Mouse (Mus musculus): ENCODE results near the gene Vsx1.

DNA sequence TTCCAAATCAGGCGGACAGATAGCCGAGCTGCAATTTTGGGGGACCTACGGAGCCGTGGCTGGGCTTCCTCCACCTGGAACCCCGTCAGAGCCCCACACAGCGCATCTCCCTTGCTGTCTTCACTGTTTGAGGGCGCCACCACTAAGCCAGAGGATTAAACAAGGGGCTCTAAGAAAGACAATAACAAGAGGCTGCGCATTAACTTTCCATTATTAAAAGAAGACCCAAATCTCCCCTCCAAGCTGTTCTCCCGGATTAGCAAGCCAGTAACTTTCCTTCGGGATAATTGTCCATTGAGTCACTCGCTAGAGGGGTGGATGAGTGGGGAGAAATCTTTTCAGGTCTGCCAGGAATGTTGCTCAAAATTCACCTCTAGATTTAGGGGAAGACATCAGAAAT is 1.1 kb upstream of the Vsx1 start:
- no peak for TF ChIP-seq ELF1 (IDR thresholded peaks at IDR 0.05; ENCODE audit: low read depth, low read length)
- TF ChIP-seq ZKSCAN1 (IDR thresholded peaks at IDR 0.05; ENCODE audit: borderline replicate concordance, low read depth, low read length) = no peak
